In the genomic region with DNA sequence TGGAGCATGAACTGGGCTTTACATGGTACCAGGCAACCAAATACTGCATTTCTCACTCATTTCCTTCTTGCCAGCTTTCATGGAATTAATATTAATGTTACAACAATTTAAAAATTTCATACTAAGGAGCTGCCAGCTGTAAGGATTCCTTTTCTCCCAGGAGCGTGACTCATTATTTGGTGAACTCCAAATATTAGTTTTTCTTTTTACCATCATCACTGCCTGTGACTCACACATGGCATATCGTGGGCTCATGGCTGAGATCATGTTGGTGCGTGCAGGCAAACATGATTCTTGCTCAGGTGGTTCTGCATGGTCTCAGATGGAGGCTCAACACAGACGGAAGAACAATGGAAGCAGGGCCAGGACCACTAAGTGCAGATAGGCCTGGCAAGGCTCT, we compare ENCODE assay signal across 20 mouse cellular contexts. TPM values are rescaled to one million over a fixed set of nuclear protein-coding genes. Genes with fewer than 3 reads are reported as not detected.
DNase-seq lines count a peak whose midpoint lies in the region; ATAC-seq and TF ChIP-seq lines count a peak whose summit lies in the region.
"Had no signal": no experiment of that assay in that cellular context is flagged by ENCODE, and none has a peak within 500 bp of the region (broad histone marks: within the 10 kb centered on the region; RNA-seq: fewer than 3 reads in every experiment).

No protein-coding gene starts in this region.

- H3K4me2 ChIP-seq in forebrain, postnatal 0 days (ENCODE audit: low read depth) = no peak overlapping the region
- H3K4me2 ChIP-seq in forebrain, embryonic 14.5 days (ENCODE audit: low read length) = no peak overlapping the region
- no peak overlapping the region for H3K4me2 ChIP-seq in stomach, embryonic 16.5 days (ENCODE audit: low read depth, low read length)
- H3K4me2 ChIP-seq in kidney, embryonic 15.5 days = no peak overlapping the region
- H3K4me2 ChIP-seq: forebrain, embryonic 13.5 days; liver, embryonic 13.5 days had no signal

- H3K27ac ChIP-seq in forebrain, postnatal 0 days (ENCODE audit: low read depth, low read length) = no peak overlapping the region
- no peak overlapping the region for H3K27ac ChIP-seq in forebrain, embryonic 14.5 days (ENCODE audit: low read depth, low read length)
- peak overlapping the region; percentile 67 for H3K27ac ChIP-seq in stomach, embryonic 16.5 days (ENCODE audit: low read length)
- no peak overlapping the region for H3K27ac ChIP-seq in kidney, embryonic 15.5 days
- H3K27ac ChIP-seq: forebrain, embryonic 13.5 days; heart, embryonic 10.5 days; limb, embryonic 10.5 days; liver, embryonic 13.5 days had no signal

- no peak overlapping the region for H3K9ac ChIP-seq in forebrain, postnatal 0 days
- H3K9ac ChIP-seq in forebrain, embryonic 14.5 days (ENCODE audit: low read length) = no peak overlapping the region
- no peak overlapping the region for H3K9ac ChIP-seq in stomach, embryonic 16.5 days (ENCODE audit: low read length)
- no peak overlapping the region for H3K9ac ChIP-seq in kidney, embryonic 15.5 days
- H3K9ac ChIP-seq: forebrain, embryonic 13.5 days; liver, embryonic 13.5 days had no signal

- no peaks in the 10 kb centered on the region for H3K36me3 ChIP-seq in forebrain, postnatal 0 days (ENCODE audit: insufficient read depth)
- no peaks in the 10 kb centered on the region for H3K36me3 ChIP-seq in forebrain, embryonic 14.5 days (ENCODE audit: control insufficient read depth, insufficient read depth, low read length)
- no peaks in the 10 kb centered on the region for H3K36me3 ChIP-seq in stomach, embryonic 16.5 days (ENCODE audit: control insufficient read depth, insufficient read depth, low read length)
- H3K36me3 ChIP-seq in kidney, embryonic 15.5 days = no peaks in the 10 kb centered on the region
- H3K36me3 ChIP-seq: heart, embryonic 10.5 days; limb, embryonic 10.5 days; liver, embryonic 13.5 days had no signal

- no peaks in the 10 kb centered on the region for H3K27me3 ChIP-seq in forebrain, postnatal 0 days (ENCODE audit: insufficient read depth, low read length)
- H3K27me3 ChIP-seq in forebrain, embryonic 14.5 days (replicated peaks; ENCODE audit: control insufficient read depth, insufficient read depth, low read length) = no peaks in the 10 kb centered on the region
- no peaks in the 10 kb centered on the region for H3K27me3 ChIP-seq in stomach, embryonic 16.5 days (ENCODE audit: control insufficient read depth, insufficient read depth, low read length)
- H3K27me3 ChIP-seq in kidney, embryonic 15.5 days = no peaks in the 10 kb centered on the region
- H3K27me3 ChIP-seq: forebrain, embryonic 13.5 days; liver, embryonic 13.5 days had no signal

- no peak for TF ChIP-seq CTCF in forebrain, postnatal 0 days (IDR thresholded peaks at IDR 0.05; ENCODE audit: low read depth)

- ATAC-seq in forebrain, postnatal 0 days = no peak
- ATAC-seq in forebrain, embryonic 14.5 days = no peak
- ATAC-seq in stomach, embryonic 16.5 days (ENCODE audit: insufficient read depth, low FRiP score) = peak; percentile 60; the same call in 1 of the 2 replicates
- ATAC-seq in kidney, embryonic 15.5 days (replicated peaks; ENCODE audit: low FRiP score) = no peak

- DNase-seq in forebrain, postnatal 0 days = peak; percentile 9
- DNase-seq in forebrain, embryonic 14.5 days (ENCODE audit: low spot score) = no peak
- DNase-seq in right cerebral cortex, adult 2 months (ENCODE audit: low spot score in 2 of 2) = peak; percentile 31 to 43
- no peak for DNase-seq in right cerebral cortex, postnatal 10 days (ENCODE audit: low spot score in 2 of 2)
- DNase-seq in brain, adult 2 months (ENCODE audit: low read depth, low spot score) = peak; percentile 66
- DNase-seq in liver = no peak
- DNase-seq: adrenal gland, postnatal 10 days; cerebellum, adult 8-10 months; gastrocnemius, postnatal 14 days; heart, postnatal 36 days; kidney, adult 9 months; liver, embryonic 13.5 days; lung, postnatal 10 days; retina, postnatal 1 day; thymus, adult 18-20 months had no signal

- 77% methylated on average over 4 of the region's 4 CpGs for WGBS in forebrain, postnatal 0 days
- 90% methylated on average over 4 of the region's 4 CpGs for WGBS in forebrain, embryonic 14.5 days
- 77% methylated on average over 4 of the region's 4 CpGs for WGBS in stomach, embryonic 16.5 days
- WGBS in kidney, embryonic 15.5 days = 91% methylated on average over 4 of the region's 4 CpGs

- H3K4me1 ChIP-seq in forebrain, postnatal 0 days (ENCODE audit: insufficient read depth) = peaks cover 6% of the 10 kb centered on the region; the same call in 1 of the 2 replicates
- peaks cover 9% of the 10 kb centered on the region for H3K4me1 ChIP-seq in forebrain, embryonic 14.5 days (ENCODE audit: control insufficient read depth, insufficient read depth, low read length)
- H3K4me1 ChIP-seq in stomach, embryonic 16.5 days (ENCODE audit: control insufficient read depth, insufficient read depth, low read length) = peaks cover 7% of the 10 kb centered on the region
- H3K4me1 ChIP-seq in kidney, embryonic 15.5 days = no peaks in the 10 kb centered on the region
- H3K4me1 ChIP-seq: liver, embryonic 13.5 days had no signal

- H3K4me3 ChIP-seq in forebrain, postnatal 0 days (ENCODE audit: low read depth, low read length) = no peak overlapping the region
- H3K4me3 ChIP-seq in forebrain, embryonic 14.5 days (ENCODE audit: low read depth, low read length) = no peak overlapping the region
- no peak overlapping the region for H3K4me3 ChIP-seq in stomach, embryonic 16.5 days (replicated peaks; ENCODE audit: low read length)
- no peak overlapping the region for H3K4me3 ChIP-seq in kidney, embryonic 15.5 days (replicated peaks)
- H3K4me3 ChIP-seq: forebrain, embryonic 13.5 days; heart, embryonic 10.5 days; limb, embryonic 10.5 days; liver, embryonic 13.5 days had no signal

- no peaks in the 10 kb centered on the region for H3K9me3 ChIP-seq in forebrain, postnatal 0 days (ENCODE audit: low read length)
- no peaks in the 10 kb centered on the region for H3K9me3 ChIP-seq in forebrain, embryonic 14.5 days (replicated peaks; ENCODE audit: control insufficient read depth, low read length)
- no peaks in the 10 kb centered on the region for H3K9me3 ChIP-seq in stomach, embryonic 16.5 days (replicated peaks; ENCODE audit: control insufficient read depth, low read length)
- no peaks in the 10 kb centered on the region for H3K9me3 ChIP-seq in kidney, embryonic 15.5 days (replicated peaks)
- H3K9me3 ChIP-seq: forebrain, embryonic 13.5 days; heart, embryonic 10.5 days; limb, embryonic 10.5 days; liver, embryonic 13.5 days had no signal

RNA-seq across cellular contexts. Expression of a gene that starts 53.5 kb away (rescaled TPM):
- 42.6 and 42.7 TPM in 2 replicates for total RNA-seq in forebrain, postnatal 0 days (2014; rRNA removed)
- 58.4 and 61.5 TPM in 2 replicates for polyA plus RNA-seq in forebrain, postnatal 0 days (2015; fragmentation: Nextera tagmentation; extraction: Ambion mirVana)
- polyA plus RNA-seq in forebrain, embryonic 14.5 days (2014; fragmentation: Nextera tagmentation; extraction: Ambion mirVana) = 32.3 TPM in 2 replicates
- 62.6 and 64.2 TPM in 2 replicates for polyA plus RNA-seq in stomach, embryonic 16.5 days (2015; fragmentation: Nextera tagmentation; extraction: Ambion mirVana)
- polyA plus RNA-seq in kidney, embryonic 15.5 days (2015; fragmentation: Nextera tagmentation; extraction: Ambion mirVana) = 76.7 and 83.2 TPM in 2 replicates

RNA-seq across cellular contexts. Expression of a gene that starts 53.5 kb away (rescaled TPM):
- 0.90 and 2.2 TPM in 2 replicates for total RNA-seq in forebrain, postnatal 0 days (2014; rRNA removed)
- 2.3 and 3.4 TPM in 2 replicates for polyA plus RNA-seq in forebrain, postnatal 0 days (2015; fragmentation: Nextera tagmentation; extraction: Ambion mirVana)
- 1.9 and 2.1 TPM in 2 replicates for polyA plus RNA-seq in forebrain, embryonic 14.5 days (2014; fragmentation: Nextera tagmentation; extraction: Ambion mirVana)
- 7.4 and 8.6 TPM in 2 replicates for polyA plus RNA-seq in stomach, embryonic 16.5 days (2015; fragmentation: Nextera tagmentation; extraction: Ambion mirVana)
- polyA plus RNA-seq in kidney, embryonic 15.5 days (2015; fragmentation: Nextera tagmentation; extraction: Ambion mirVana) = 4.5 and 5.5 TPM in 2 replicates

Comparison
In these comparisons a context has a peak if more than half of its experiments do, and no peak if none do; other contexts are left out.
1. DNase-seq: peak in forebrain, postnatal 0 days (single experiment), right cerebral cortex, adult 2 months (2 of 2) and brain, adult 2 months (single experiment); none in forebrain, embryonic 14.5 days (single experiment), right cerebral cortex, postnatal 10 days (0 of 2) and liver (single experiment).